In the genomic region with DNA sequence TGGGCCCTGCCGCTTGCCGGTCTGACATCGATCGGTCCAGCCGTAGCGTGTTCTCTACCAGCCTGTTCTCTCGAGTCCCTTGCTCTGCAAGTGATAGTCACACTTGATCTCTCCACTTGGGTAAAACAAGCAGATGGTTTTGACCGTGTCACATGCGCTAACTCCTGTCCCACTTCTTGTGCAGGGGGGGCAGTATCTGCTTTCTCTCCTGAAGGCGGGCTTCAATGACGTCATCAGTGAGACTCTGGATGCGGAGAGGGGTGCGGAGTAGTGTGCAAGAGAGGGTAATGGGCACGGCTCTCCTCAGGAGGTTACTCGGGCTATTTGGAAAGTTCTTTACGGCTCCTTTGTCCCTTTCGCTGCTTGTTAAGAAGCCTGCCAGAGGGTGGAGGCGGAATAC, we compare ENCODE assay signal across 23 mouse cellular contexts.
"Had no signal": no experiment of that assay in that cellular context is flagged by ENCODE, and none has a peak within 500 bp of the region (broad histone marks: within the 10 kb centered on the region; RNA-seq: fewer than 3 reads in every experiment).

No protein-coding gene starts in this region.

- ATAC-seq: liver, postnatal 0 days; lung, postnatal 0 days had no signal

- DNase-seq: kidney, adult 11 months; kidney, adult 8-10 months; kidney, postnatal 10 days; kidney, postnatal 36 days; liver, postnatal 0 days; lung, embryonic 14.5 days; lung, postnatal 36 days; midbrain, embryonic 14.5 days; retina, postnatal 1 day; right cerebral cortex, postnatal 25 days; spleen, adult 18-20 months; thymus, adult 2 months; thymus, postnatal 14 days; thymus, postnatal 4 days had no signal

- H3K36me3 ChIP-seq: kidney, embryonic 15.5 days; limb, embryonic 15.5 days; neural tube, embryonic 13.5 days; stomach, embryonic 15.5 days had no signal

- H3K27me3 ChIP-seq: kidney, embryonic 15.5 days; limb, embryonic 15.5 days; neural tube, embryonic 13.5 days; stomach, embryonic 15.5 days had no signal

- H3K4me1 ChIP-seq: megakaryocyte, embryonic 14.5 days had no signal

- H3K27ac ChIP-seq: kidney, embryonic 15.5 days; liver, embryonic 14.5 days; neural tube, embryonic 13.5 days; stomach, embryonic 15.5 days had no signal

- H3K4me3 ChIP-seq: kidney, embryonic 15.5 days; limb, embryonic 15.5 days; megakaryocyte, embryonic 14.5 days; neural tube, embryonic 13.5 days; stomach, embryonic 15.5 days had no signal

- H3K4me2 ChIP-seq: kidney, embryonic 15.5 days; limb, embryonic 15.5 days; liver, embryonic 11.5 days; lung, embryonic 14.5 days; midbrain, embryonic 11.5 days; neural tube, embryonic 13.5 days; stomach, embryonic 15.5 days had no signal

- H3K9ac ChIP-seq: kidney, embryonic 15.5 days; limb, embryonic 15.5 days; liver, embryonic 14.5 days; liver, postnatal 0 days; lung, embryonic 14.5 days; neural tube, embryonic 13.5 days; stomach, embryonic 15.5 days had no signal

- H3K9me3 ChIP-seq: kidney, embryonic 15.5 days; limb, embryonic 15.5 days; megakaryocyte, embryonic 14.5 days; neural tube, embryonic 13.5 days; stomach, embryonic 15.5 days had no signal
